Mouse (Mus musculus): ENCODE measurements around the gene Banp. TPM values are rescaled to one million over a fixed set of nuclear protein-coding genes. Genes with fewer than 3 reads are reported as not detected.

Banp gene
- polyA plus RNA-seq, 1 experiment from 2014 or later, result 34.1 TPM

GRCm38 (mm10) chr8:121955825-121956500, 6.4 kb downstream of the Banp start:
- Histone ChIP-seq H3K27me3 (replicated peaks) (no peaks in the 10 kb centered on the region), H3K4me2 (replicated peaks) (no peak overlapping the region), H3K36me3 (0 out of 2 replicates have a peak, but pooled peaks cover 2% of the 10 kb centered on the region), H3K9me3 (no peaks in the 10 kb centered on the region), H3K27ac (no peak overlapping the region), H3K9ac (no peak overlapping the region), H3K4me1 (replicated peaks) (peaks cover 14% of the 10 kb centered on the region), H3K4me3 (replicated peaks) (no peak overlapping the region)
- 72% methylated on average over 1 of the region's 1 CpGs for WGBS
- no peak for ATAC-seq

GRCm38 (mm10) chr8:121958395-121958794, 8.8 kb downstream of the Banp start:
- H3K36me3 ChIP-seq, result 0 out of 2 replicates have a peak, but pooled peaks cover 2% of the 10 kb centered on the region
- ATAC-seq, result no peak; the same call in 1 of the 2 replicates
- WGBS, result 75% methylated on average over 1 of the region's 1 CpGs
- H3K4me3 ChIP-seq (replicated peaks), result no peak overlapping the region
- H3K27me3 ChIP-seq (replicated peaks), result no peaks in the 10 kb centered on the region
- no peaks in the 10 kb centered on the region for H3K9me3 ChIP-seq
- H3K9ac ChIP-seq, result no peak overlapping the region
- no peak overlapping the region for H3K27ac ChIP-seq
- H3K4me1 ChIP-seq (replicated peaks), result 0 out of 2 replicates have a peak, but pooled peaks cover 3% of the 10 kb centered on the region
- H3K4me2 ChIP-seq (replicated peaks), result no peak overlapping the region

GRCm38 (mm10) chr8:121962892-121963291, 13.3 kb downstream of the Banp start:
- no peak for ATAC-seq
- Histone ChIP-seq H3K27ac (no peak overlapping the region), H3K36me3 (no peaks in the 10 kb centered on the region), H3K9me3 (no peaks in the 10 kb centered on the region), H3K9ac (no peak overlapping the region), H3K4me1 (replicated peaks) (peaks cover 23% of the 10 kb centered on the region), H3K4me3 (replicated peaks) (no peak overlapping the region), H3K4me2 (replicated peaks) (no peak overlapping the region), H3K27me3 (replicated peaks) (no peaks in the 10 kb centered on the region)
- WGBS, result 77% methylated on average over 3 of the region's 3 CpGs

- Histone ChIP-seq H3K36me3 (no peaks in the 10 kb centered on the region), H3K9me3 (no peaks in the 10 kb centered on the region), H3K4me1 (replicated peaks) (peaks cover 33% of the 10 kb centered on the region), H3K27me3 (replicated peaks) (no peaks in the 10 kb centered on the region), H3K4me2 (replicated peaks) (no peak overlapping the region), H3K4me3 (replicated peaks) (no peak overlapping the region), H3K27ac (no peak overlapping the region), H3K9ac (no peak overlapping the region)
- WGBS, result 80% methylated on average over 8 of the region's 8 CpGs
- ATAC-seq, result no peak
These were observed 15.4 kb downstream of the Banp start for GRCm38 (mm10) chr8:121964716-121965512.

GRCm38 (mm10) chr8:121966110-121966509, 16.6 kb downstream of the Banp start:
- Histone ChIP-seq H3K4me1 (replicated peaks) (peaks cover 33% of the 10 kb centered on the region), H3K4me2 (replicated peaks) (no peak overlapping the region), H3K9ac (no peak overlapping the region), H3K4me3 (replicated peaks) (no peak overlapping the region), H3K27ac (no peak overlapping the region), H3K36me3 (no peaks in the 10 kb centered on the region), H3K27me3 (replicated peaks) (no peaks in the 10 kb centered on the region), H3K9me3 (no peaks in the 10 kb centered on the region)
- WGBS, result 58% methylated on average over 5 of the region's 5 CpGs
- no peak for ATAC-seq

GRCm38 (mm10) chr8:121966714-121967448, 17.3 kb downstream of the Banp start:
- Histone ChIP-seq H3K27ac (peak overlapping the region; percentile 38), H3K4me1 (replicated peaks) (peaks cover 33% of the 10 kb centered on the region), H3K9me3 (no peaks in the 10 kb centered on the region), H3K36me3 (no peaks in the 10 kb centered on the region), H3K4me2 (replicated peaks) (peak overlapping the region; percentile 33; the same call in 1 of the 2 replicates), H3K27me3 (replicated peaks) (no peaks in the 10 kb centered on the region), H3K4me3 (replicated peaks) (no peak overlapping the region), H3K9ac (no peak overlapping the region)
- ATAC-seq, result peak; percentile 85
- 61% methylated on average over 7 of the region's 7 CpGs for WGBS

- H3K27ac ChIP-seq, result 0 out of 2 replicates have a peak overlapping the region, but pooled peaks have one; percentile 38
- no peak overlapping the region for H3K4me3 ChIP-seq (replicated peaks)
- peaks cover 33% of the 10 kb centered on the region for H3K4me1 ChIP-seq (replicated peaks)
- no peak overlapping the region for H3K9ac ChIP-seq
- H3K9me3 ChIP-seq, result no peaks in the 10 kb centered on the region
- no peak overlapping the region for H3K4me2 ChIP-seq (replicated peaks)
- no peaks in the 10 kb centered on the region for H3K27me3 ChIP-seq (replicated peaks)
- no peaks in the 10 kb centered on the region for H3K36me3 ChIP-seq
- ATAC-seq, result no peak
- 30% methylated on average over 4 of the region's 4 CpGs for WGBS
These were observed 18.4 kb downstream of the Banp start for GRCm38 (mm10) chr8:121967977-121968376.

- H3K27ac ChIP-seq, result no peak overlapping the region
- H3K4me3 ChIP-seq (replicated peaks), result no peak overlapping the region
- H3K36me3 ChIP-seq, result no peaks in the 10 kb centered on the region
- H3K9ac ChIP-seq, result no peak overlapping the region
- peaks cover 33% of the 10 kb centered on the region for H3K4me1 ChIP-seq (replicated peaks)
- H3K27me3 ChIP-seq (replicated peaks), result no peaks in the 10 kb centered on the region
- ATAC-seq, result no peak
- 48% methylated on average over 4 of the region's 4 CpGs for WGBS
- H3K4me2 ChIP-seq (replicated peaks), result no peak overlapping the region
- no peaks in the 10 kb centered on the region for H3K9me3 ChIP-seq
These were observed 19.0 kb downstream of the Banp start for GRCm38 (mm10) chr8:121968542-121968941.

GRCm38 (mm10) chr8:121970225-121970624, 20.7 kb downstream of the Banp start:
- WGBS, result 83% methylated on average over 8 of the region's 8 CpGs
- Histone ChIP-seq H3K36me3 (peaks cover 10% of the 10 kb centered on the region; the same call in 1 of the 2 replicates), H3K4me3 (replicated peaks) (no peak overlapping the region), H3K4me1 (replicated peaks) (peaks cover 33% of the 10 kb centered on the region), H3K9ac (no peak overlapping the region), H3K27ac (no peak overlapping the region), H3K9me3 (no peaks in the 10 kb centered on the region), H3K27me3 (replicated peaks) (no peaks in the 10 kb centered on the region), H3K4me2 (replicated peaks) (no peak overlapping the region)
- no peak for ATAC-seq

GRCm38 (mm10) chr8:121971488-121972058, 22.0 kb downstream of the Banp start:
- no peak overlapping the region for H3K27ac ChIP-seq
- no peaks in the 10 kb centered on the region for H3K27me3 ChIP-seq (replicated peaks)
- no peak overlapping the region for H3K4me2 ChIP-seq (replicated peaks)
- H3K4me1 ChIP-seq (replicated peaks), result peaks cover 23% of the 10 kb centered on the region
- no peaks in the 10 kb centered on the region for H3K9me3 ChIP-seq
- H3K9ac ChIP-seq, result no peak overlapping the region
- 65% methylated on average over 17 of the region's 17 CpGs for WGBS
- H3K4me3 ChIP-seq (replicated peaks), result no peak overlapping the region
- peaks cover 18% of the 10 kb centered on the region for H3K36me3 ChIP-seq
- no peak for ATAC-seq

GRCm38 (mm10) chr8:121973906-121974305, 24.4 kb downstream of the Banp start:
- Histone ChIP-seq H3K27me3 (replicated peaks) (no peaks in the 10 kb centered on the region), H3K4me2 (replicated peaks) (no peak overlapping the region), H3K36me3 (peaks cover 22% of the 10 kb centered on the region), H3K9me3 (no peaks in the 10 kb centered on the region), H3K9ac (no peak overlapping the region), H3K4me1 (replicated peaks) (0 out of 2 replicates have a peak, but pooled peaks cover under 1% of the 10 kb centered on the region), H3K27ac (no peak overlapping the region), H3K4me3 (replicated peaks) (no peak overlapping the region)
- no peak for ATAC-seq
- WGBS, result 97% methylated on average over 28 of the region's 28 CpGs
